Mouse (Mus musculus) adrenal gland, adult 2 months (tissue): ENCODE data around the gene Unc5a. TPM values are rescaled to one million over a fixed set of nuclear protein-coding genes. Genes with fewer than 3 reads are reported as not detected.
A peak's percentile ranks its signal among the peaks of the same experiment; 100 is the strongest.

Source experiments
- DNase-seq: peaks from one replicate; pipeline ENCODE4 v3.0.0; 2021
- polyA plus RNA-seq: library from polyadenylated mRNA; depleted of rRNA; stranded (reverse); fragments of >200 nt; gene quantifications from 2 replicates; pipeline ENCODE4 v1.2.3, GENCODE M21; 2012
- total RNA-seq, 2 experiments: library from RNA; stranded (reverse); gene quantifications; 2 replicates each; pipeline ENCODE4 v1.2.3; 2021

Gene Unc5a
- total and polyA plus RNA-seq, 3 experiments = 7.2 to 26.5 (median 9.1) TPM

GRCm38 (mm10) chr13:55002090-55002489 is 52.9 kb downstream of the Unc5a start:
- no peak for DNase-seq

- DNase-seq = peak; percentile 22
These were observed 55.4 kb downstream of the Unc5a start for GRCm38 (mm10) chr13:55004646-55005045.

GRCm38 (mm10) chr13:55005691-55006414 is 56.6 kb downstream of the Unc5a start:
- no peak for DNase-seq

- no peak for DNase-seq
These were observed 57.2 kb downstream of the Unc5a start for GRCm38 (mm10) chr13:55006415-55006742.

GRCm38 (mm10) chr13:55008589-55008988 is 59.4 kb downstream of the Unc5a start:
- DNase-seq = no peak

GRCm38 (mm10) chr13:55011103-55011502 is 61.9 kb downstream of the Unc5a start:
- no peak for DNase-seq

- no peak for DNase-seq
These were observed 62.8 kb downstream of the Unc5a start for GRCm38 (mm10) chr13:55011981-55012478.

GRCm38 (mm10) chr13:55013702-55014344 is 64.6 kb downstream of the Unc5a start:
- DNase-seq = no peak

- no peak for DNase-seq
These were observed 65.2 kb downstream of the Unc5a start for GRCm38 (mm10) chr13:55014451-55014850.

- no peak for DNase-seq
These were observed 68.1 kb downstream of the Unc5a start for GRCm38 (mm10) chr13:55017154-55017897.

- DNase-seq = no peak
These were observed 68.8 kb downstream of the Unc5a start for GRCm38 (mm10) chr13:55017898-55018599.

- no peak for DNase-seq
These were observed 69.5 kb downstream of the Unc5a start for GRCm38 (mm10) chr13:55018700-55019099.

- no peak for DNase-seq
These were observed 70.0 kb downstream of the Unc5a start for GRCm38 (mm10) chr13:55019181-55019580.

- DNase-seq = no peak
These were observed 70.8 kb downstream of the Unc5a start for GRCm38 (mm10) chr13:55020051-55020450.

GRCm38 (mm10) chr13:55021194-55021779 is 72.1 kb downstream of the Unc5a start, which contains the start of gene Hk3:
TSS of gene Hk3 (minus strand) at chr13:55021385.
- no peak for DNase-seq

GRCm38 (mm10) chr13:55022256-55022655 is 73.0 kb downstream of the Unc5a start:
- DNase-seq = peak; percentile 15

GRCm38 (mm10) chr13:55022715-55023114 is 73.5 kb downstream of the Unc5a start:
- peak; percentile 70 for DNase-seq

GRCm38 (mm10) chr13:55024215-55024614 is 75.0 kb downstream of the Unc5a start:
- DNase-seq = no peak

GRCm38 (mm10) chr13:55040016-55040415 is 90.8 kb downstream of the Unc5a start:
- no peak for DNase-seq

- no peak for DNase-seq
These were observed 98.5 kb downstream of the Unc5a start for GRCm38 (mm10) chr13:55047706-55048105.
